Mouse (Mus musculus) erythroblast, embryonic 14.5 days (primary cell): ENCODE measurements at regions not wholly inside any gene's neighbourhood (a gene's known extent, or its start where the extent isn't known, plus 50 kb on each side); places are given as distances from the start of the nearest gene placed in this dataset.

Experiments used
- GATA1 ChIP-seq: IDR thresholded peaks from 2 replicates; pipeline ENCODE4 v1.6.1; 2012; ENCODE audit warnings: low read length, inconsistent platforms, mixed read lengths
- TAL1 ChIP-seq: IDR thresholded peaks from 3 replicates; pipeline ENCODE4 v1.6.1; 2012; ENCODE audit warnings: low read length, inconsistent platforms, mixed read lengths

DNA sequence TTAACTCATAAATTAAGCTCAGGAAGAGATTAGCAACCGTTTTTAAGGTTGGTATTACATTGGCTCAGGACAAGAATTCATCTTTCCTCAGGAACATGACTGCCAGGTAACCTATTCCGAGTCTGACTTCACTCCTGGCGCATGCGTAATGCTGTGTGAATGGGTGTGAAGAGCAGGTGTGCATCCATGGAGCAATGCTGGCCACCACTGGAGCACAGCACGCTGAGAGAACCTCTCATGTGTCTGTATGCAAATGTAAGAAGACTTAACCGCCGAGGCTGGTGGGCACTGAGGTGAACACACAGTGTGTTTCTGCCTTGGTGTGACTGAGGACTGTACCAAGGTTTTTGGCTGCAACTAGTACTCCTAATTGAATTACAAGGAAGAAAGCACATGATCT lies 171.1 kb upstream of the Klf14 start:
- TF ChIP-seq GATA1, result no peak
- TF ChIP-seq TAL1, result no peak
